Mouse (Mus musculus) urinary bladder, adult 2 months (tissue): ENCODE data around the gene Tmem151a. TPM values are rescaled to one million over a fixed set of nuclear protein-coding genes. Genes with fewer than 3 reads are reported as not detected.

Source experiments
- DNase-seq: peaks from one replicate; pipeline ENCODE4 v3.0.0; 2022; ENCODE audit warnings: low spot score
- polyA plus RNA-seq: library from polyadenylated mRNA; depleted of rRNA; stranded (reverse); fragments of >200 nt; gene quantifications from 2 replicates; pipeline ENCODE4 v1.2.3, GENCODE M21; 2012; rRNA removed

The Tmem151a gene
- polyA plus RNA-seq, 1 experiment: 3.9 TPM

DNA sequence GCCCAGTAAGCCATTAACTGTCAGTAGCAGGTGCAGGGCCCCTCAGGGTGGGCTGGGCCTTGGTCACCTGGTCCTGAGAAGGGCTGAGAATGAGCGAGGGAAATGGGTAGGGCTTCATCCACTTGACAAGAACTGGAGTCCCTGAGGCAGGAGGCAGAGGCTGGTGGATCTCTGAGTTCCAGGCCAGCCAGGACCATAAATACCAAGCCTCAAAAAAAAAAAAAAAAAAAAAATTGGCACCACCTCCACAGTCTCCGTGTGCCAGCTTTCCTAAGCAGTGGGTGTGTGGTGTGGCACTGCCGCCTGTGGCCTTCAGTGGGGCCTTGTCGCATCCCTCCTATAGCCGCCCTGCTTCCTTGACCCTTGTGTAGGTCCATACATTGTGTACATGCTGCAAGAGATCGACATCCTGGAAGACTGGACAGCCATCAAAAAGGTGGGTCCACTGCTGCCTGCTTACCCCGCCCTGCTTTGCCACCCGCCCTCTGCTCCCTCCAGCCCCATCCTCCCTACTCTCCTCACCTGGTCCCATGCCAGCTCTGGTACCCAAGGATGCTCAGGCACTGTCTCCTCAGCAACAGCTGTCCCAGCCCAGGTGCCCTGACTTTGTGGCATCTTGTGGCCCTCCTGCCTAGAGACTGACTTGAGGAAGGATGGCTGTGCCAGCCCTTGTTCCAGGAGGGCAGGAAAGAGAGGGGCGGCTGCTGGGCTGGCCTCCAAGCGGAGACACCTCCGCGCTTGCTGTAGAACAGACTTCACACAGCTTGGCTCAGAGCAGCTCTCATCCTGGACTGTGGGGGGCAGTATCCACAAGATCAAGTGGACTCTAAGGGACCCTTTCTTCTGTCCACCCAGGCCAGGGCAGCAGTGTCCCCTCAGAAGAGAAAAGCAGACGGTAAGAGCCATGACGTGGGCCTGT is 36.9 kb downstream of the Tmem151a start:
- DNase-seq: peak; percentile 20

DNA sequence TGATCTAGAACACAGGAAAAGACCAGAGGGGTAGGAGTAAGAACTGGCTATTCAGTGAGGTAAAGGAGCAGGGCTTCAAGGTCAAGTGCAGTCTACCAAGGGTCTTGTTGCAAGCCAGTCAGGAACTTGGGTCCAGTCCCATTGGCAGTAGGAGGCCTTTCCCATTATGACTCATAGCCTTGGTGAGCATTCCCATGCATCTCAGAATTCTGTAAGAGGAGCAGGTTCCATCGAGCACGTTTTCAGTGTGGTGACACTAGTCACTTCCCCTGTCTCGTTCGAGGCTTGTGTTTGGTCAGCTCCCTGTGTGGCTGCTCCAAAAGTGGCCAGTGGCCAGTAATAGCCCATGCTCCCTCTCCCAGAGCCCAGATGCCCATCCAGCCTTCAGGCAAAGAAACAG is 39.8 kb downstream of the Tmem151a start:
- DNase-seq: no peak

DNA sequence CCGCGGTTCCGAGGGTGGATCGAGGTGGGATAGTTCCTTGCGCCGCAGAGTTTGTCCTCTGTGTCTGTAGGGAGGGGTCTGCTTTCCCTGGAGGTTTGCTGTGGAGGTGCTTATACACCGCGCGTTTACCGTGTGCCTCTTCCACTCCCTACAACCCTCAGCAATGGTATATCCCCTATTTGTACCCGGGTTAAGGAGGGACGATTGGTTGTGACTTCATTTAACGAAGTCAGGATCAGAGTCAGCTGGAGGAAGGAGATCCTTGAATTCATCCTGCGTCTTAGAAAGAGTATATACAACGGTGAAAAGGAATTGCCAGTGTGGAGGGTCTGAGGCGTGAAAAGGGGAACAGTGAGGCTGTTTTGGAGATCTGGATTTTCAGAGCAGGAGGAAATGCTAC is 43.7 kb downstream of the Tmem151a start:
- DNase-seq: no peak

DNA sequence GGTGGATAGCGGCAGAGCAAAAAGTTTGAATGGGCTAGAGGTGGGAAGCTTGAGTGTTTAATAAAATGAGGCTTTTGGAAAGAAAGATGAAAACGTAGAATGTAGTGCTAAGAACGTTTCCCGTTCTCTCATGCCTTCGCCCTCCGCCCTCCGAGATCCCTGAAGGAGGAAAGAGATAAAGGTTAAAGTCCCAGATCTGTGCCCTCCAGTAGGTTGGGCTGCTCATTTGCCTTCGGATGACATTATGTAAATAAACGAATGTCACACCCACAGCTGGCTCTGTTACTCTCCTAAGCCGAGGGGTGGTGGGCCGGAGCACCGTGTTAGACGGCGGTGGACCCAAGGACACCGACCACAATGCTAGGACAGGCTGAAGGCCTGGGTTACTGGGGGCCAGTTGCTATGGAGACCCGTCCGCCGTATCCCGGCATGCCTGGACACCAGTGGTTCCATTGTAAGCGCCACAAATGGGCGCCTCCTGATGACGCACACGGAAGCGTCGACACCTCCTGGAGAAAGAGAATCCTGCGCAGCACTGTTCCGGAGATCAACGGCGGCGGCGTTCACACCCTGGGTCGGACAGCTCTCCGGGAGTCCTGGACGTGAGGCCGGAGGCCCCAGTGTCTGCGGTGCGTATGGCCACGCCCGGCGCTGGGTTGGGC is 44.3 kb downstream of the Tmem151a start, which contains the start of gene Brms1:
TSS of gene Brms1 (plus strand) at position 493 of the 662 bp plus-strand sequence.
- peak; percentile 73 for DNase-seq

DNA sequence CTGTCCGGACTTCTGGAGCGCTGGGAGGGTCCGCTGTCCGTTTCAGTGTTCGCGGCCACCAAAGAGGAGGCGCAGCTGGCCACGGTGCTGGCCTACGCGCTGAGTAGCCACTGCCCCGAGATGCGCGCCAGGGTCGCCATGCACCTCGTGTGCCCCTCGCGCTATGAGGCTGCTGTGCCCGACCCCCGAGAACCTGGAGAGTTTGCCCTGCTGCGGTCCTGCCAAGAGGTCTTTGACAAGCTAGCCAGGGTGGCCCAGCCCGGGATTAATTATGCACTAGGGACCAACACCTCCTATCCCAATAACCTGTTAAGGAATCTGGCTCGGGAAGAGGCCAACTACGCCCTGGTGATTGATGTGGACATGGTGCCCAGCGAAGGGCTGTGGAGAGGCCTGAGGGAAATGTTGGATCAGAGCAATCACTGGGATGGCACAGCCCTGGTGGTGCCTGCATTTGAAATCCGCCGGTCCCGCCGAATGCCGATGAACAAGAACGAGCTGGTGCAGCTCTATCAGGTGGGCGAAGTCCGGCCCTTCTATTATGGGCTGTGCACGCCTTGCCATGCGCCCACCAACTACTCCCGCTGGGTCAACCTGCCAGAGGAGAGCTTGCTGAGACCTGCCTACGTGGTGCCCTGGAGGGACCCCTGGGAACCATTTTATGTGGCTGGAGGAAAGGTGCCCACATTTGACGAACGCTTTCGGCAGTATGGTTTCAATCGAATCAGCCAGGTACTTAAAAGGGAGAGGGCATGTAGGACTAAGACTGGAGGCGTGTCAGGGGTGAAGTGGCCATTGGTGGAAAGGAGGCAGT is 45.8 kb downstream of the Tmem151a start:
- DNase-seq: no peak

DNA sequence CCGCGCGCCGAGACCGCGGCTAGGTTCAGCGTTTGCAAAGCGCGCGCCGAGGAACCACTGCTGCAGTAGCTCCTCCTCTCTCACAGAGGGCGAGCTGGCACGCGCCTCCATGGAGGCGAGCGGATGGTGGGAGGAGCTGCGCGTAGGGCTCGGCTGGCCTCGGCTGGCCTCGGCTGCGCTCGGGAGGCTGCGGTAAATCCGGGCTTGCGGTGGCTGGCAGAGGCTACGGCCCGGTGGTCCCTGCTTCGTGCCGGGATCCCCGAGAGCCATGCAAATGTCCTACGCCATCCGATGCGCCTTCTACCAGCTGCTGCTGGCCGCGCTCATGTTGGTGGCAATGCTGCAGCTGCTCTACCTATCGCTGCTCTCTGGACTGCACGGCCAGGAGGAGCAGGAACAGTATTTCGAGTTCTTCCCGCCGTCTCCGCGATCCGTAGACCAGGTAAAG is 46.6 kb downstream of the Tmem151a start, which contains the start of the genes B4gat1 and AC124502.3:
TSS of gene B4gat1 (plus strand) at position 118 of the 448 bp plus-strand sequence.
TSS of gene AC124502.3 (plus strand) at position 183 of the 448 bp plus-strand sequence.
- DNase-seq: peak; percentile 69

DNA sequence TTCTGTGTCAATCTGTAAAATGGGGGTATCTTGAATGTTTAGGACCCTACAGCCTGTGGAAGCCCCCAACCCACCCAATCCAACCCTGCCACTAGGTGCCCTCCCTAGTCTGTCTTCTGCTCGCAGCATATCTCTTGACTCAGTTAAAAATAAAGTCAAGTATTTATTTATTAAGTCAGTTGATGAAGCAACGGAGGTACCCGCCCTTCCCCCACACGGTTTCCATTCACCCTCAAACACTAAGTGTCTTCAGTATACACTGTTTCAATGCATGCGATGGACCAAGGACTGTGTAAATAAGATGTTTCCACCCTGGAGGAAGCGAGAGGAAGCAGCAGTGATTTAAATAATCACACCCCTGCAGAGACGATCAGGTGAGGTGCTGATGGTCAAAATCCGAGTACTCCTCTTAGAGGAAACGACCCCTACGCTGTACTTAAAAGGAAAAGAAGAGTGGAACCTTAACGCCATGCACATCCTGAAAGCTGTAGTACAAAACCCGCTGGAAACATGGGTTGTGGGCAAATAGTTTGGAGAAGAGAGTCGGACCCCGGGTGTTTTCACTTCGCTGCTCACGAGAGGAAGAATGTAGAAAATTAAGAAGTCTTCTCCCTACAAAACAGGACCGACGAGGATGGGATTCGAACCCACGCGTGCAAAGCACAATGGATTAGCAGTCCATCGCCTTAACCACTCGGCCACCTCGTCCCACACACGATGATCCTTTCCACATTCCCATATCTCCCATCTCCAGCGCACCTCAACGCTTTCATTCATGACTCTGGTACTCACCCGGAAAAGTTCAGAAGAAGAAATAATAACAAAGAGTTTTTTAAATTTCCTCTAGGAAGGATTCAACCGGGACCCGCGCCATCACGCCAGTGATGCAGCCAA is 47.4 kb downstream of the Tmem151a start:
- peak; percentile 53 for DNase-seq

DNA sequence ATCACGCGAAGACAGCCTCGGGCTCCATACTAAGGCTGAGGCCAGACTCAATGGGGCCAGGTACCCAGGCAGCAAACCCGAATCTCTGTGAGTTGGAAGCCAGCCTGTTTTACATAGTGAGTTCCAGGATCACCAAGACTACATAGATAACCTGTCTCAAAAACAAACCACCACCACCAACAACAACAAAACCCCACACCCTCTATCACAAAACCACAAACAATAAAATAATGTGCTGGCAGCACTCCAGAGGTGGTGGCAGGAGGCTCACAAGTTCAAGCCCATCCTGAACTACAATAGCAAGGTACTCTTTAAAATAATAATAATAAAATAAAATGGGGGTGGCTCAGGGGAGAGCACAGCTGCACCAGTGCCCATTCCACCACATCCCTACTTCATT is 48.8 kb downstream of the Tmem151a start:
- DNase-seq: no peak

DNA sequence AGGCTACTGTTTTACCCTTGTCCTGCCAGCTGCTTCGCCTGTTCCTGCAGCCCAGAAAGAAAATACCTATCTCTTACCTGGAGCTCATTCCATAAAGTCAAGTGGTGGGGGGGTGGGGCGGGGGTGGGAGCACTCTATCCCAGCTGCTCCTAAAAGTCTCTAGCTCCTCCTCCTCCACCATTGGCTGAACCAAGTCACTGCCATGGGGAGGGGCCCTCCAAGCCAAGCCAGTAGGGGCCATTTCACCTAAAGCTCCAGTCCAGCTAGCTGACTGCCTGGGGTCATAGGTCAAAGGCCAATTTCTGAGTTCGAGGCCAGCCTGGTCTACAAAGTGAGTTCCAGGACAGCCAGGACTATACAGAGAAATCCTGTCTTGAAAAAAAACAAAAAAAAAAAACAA is 52.6 kb downstream of the Tmem151a start:
- DNase-seq: no peak

DNA sequence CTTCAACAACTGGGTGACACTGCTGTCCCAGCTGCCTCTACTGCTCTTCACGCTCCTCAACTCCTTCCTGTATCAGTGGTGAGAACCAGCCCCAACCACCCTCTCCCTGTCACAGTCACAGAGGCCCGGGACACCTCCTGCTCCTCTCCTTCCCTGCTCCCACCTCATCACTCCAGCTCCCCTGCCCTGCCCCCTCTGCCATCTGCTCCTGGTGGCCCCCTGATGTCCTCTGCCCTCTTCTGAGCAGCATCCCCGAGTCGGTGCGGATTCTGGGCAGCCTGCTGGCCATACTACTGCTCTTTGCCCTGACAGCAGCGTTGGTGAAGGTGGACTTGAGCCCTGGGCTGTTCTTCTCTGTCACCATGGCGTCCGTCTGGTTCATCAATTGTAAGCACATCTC is 59.2 kb downstream of the Tmem151a start:
- no peak for DNase-seq

DNA sequence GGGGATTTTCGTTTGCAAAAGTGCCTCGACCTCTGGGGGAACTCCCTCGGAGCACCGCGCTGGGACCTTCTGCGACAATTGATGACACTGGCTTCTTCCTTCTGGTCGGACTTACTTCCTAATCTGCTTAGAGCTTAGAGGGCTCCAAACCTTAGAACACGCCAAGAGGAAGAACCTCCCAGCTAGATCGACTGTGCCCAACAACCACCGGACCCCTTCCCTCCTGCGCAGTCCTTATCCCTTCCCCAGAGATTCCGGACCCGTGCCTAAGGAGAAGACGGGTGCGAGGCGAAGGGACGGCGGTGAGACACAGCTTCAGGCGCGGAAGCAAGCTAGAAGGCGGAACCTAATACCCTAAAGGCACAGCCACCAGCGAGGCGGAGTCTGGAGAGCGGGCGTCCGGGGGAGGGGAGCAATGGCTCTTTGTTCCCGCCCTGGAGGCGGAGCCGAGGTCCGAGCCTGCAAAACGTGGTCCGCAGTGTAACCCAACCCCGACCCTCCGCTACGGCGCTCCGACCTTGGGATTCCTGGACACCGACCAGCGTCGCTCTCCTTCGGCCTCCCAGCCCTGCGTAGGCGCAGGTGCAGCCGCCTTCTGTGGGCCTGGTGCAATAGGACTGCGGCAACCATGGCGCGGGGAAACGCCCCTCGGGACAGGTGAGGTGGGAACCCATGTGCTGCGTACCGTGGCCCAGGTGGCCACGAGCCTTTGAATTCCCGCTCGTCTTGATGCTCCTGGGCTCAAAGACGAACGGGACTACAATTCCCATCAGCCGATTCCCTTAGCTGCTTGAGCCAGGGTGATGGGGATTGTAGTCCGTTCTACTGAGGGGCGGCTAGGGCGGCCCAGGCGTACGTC is 61.5 kb downstream of the Tmem151a start, which contains the start of gene Slc29a2:
TSS of gene Slc29a2 (plus strand) at position 240 of the 859 bp plus-strand sequence.
- DNase-seq: peak; percentile 75

DNA sequence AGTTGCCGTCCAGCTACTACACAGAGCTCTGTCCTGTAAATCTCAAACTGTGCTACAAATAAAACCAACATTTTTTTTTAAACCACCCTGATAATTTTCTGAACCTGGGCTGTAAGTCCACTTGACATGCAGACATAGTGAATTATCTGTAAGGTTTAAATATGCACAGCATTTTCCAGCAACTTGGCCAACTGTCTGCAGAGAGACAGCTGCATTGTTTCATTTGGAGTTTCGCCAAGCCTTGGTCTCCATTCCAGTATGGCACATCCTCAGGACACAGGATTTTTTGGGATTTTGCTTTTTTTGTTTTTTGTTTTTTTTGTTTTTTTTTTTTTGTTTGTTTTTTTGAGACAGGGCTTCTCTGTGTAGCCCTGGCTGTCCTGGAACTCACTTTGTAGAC is 63.9 kb downstream of the Tmem151a start:
- no peak for DNase-seq

Other genes starting within 250 kb of the Tmem151a start
- gene Ccs, start 246.2 kb downstream of the Tmem151a start, polyA plus RNA-seq: 64.5 and 75.5 TPM in 2 replicates
- 0.07 and 0.09 TPM in 2 replicates for gene Ccdc87, start 246.2 kb downstream of the Tmem151a start, polyA plus RNA-seq
- gene Ctsf, start 230.4 kb downstream of the Tmem151a start, polyA plus RNA-seq: 78.4 and 82.7 TPM in 2 replicates
- 1.3 and 2.5 TPM in 2 replicates for gene Actn3, start 207.6 kb downstream of the Tmem151a start, polyA plus RNA-seq
- 15.1 and 22.3 TPM in 2 replicates for gene Zdhhc24, start 206.9 kb downstream of the Tmem151a start, polyA plus RNA-seq
- 4.2 and 4.6 TPM in 2 replicates for gene Bbs1, start 178.9 kb downstream of the Tmem151a start, polyA plus RNA-seq
- 53.2 and 53.8 TPM in 2 replicates for gene Dpp3, start 157.2 kb downstream of the Tmem151a start, polyA plus RNA-seq
- gene Peli3, start 142.4 kb downstream of the Tmem151a start, polyA plus RNA-seq: 3.8 and 5.5 TPM in 2 replicates
- gene Mrpl11, start 123.4 kb downstream of the Tmem151a start, polyA plus RNA-seq: 48.5 and 57.5 TPM in 2 replicates
- 5.7 and 7.4 TPM in 2 replicates for gene Npas4, start 95.2 kb downstream of the Tmem151a start, polyA plus RNA-seq
- 4.6 and 5.9 TPM in 2 replicates for gene Slc29a2, start 61.7 kb downstream of the Tmem151a start, polyA plus RNA-seq
- gene B4gat1, start 46.7 kb downstream of the Tmem151a start, polyA plus RNA-seq: 30.4 and 33.5 TPM in 2 replicates
- 1.9 and 2.3 TPM in 2 replicates for gene AC124502.3, start 46.6 kb downstream of the Tmem151a start, polyA plus RNA-seq
- 30.8 and 31.1 TPM in 2 replicates for gene Brms1, start 44.2 kb downstream of the Tmem151a start, polyA plus RNA-seq
- gene Rin1, start 35.0 kb downstream of the Tmem151a start, polyA plus RNA-seq: 18.4 and 24.8 TPM in 2 replicates
- 77.2 and 103 TPM in 2 replicates for gene Cd248, start 17.5 kb downstream of the Tmem151a start, polyA plus RNA-seq
- gene Yif1a, start 3.0 kb upstream of the Tmem151a start, polyA plus RNA-seq: 122 and 131 TPM in 2 replicates
- 1.5 TPM in 2 replicates for gene Cnih2, start 13.0 kb upstream of the Tmem151a start, polyA plus RNA-seq
- 148 and 154 TPM in 2 replicates for gene Rab1b, start 21.5 kb upstream of the Tmem151a start, polyA plus RNA-seq
- gene Klc2, start 33.0 kb upstream of the Tmem151a start, polyA plus RNA-seq: 28.0 and 30.5 TPM in 2 replicates
- gene Pacs1, start 187.6 kb upstream of the Tmem151a start, polyA plus RNA-seq: 16.3 and 22.6 TPM in 2 replicates
- gene Sf3b2, start 209.9 kb upstream of the Tmem151a start, polyA plus RNA-seq: 97.3 and 108 TPM in 2 replicates
- gene Gal3st3, start 212.8 kb upstream of the Tmem151a start, polyA plus RNA-seq: 0.03 and 0.04 TPM in 2 replicates